ENCODE assay signal across 7 mouse cellular contexts in genomic region chr16:4654706-4655105, GRCm38 (mm10). TPM values are rescaled to one million over a fixed set of nuclear protein-coding genes. Genes with fewer than 3 reads are reported as not detected.
DNase-seq lines count a peak whose midpoint lies in the region; ATAC-seq and TF ChIP-seq lines count a peak whose summit lies in the region.

No protein-coding gene starts in this region.

- DNase-seq in liver, postnatal 0 days: no peak
- DNase-seq in heart, postnatal 4 days: peak; percentile 56
- DNase-seq in layer of hippocampus, adult 11-12 months (ENCODE audit: low spot score): no peak
- DNase-seq in urinary bladder, postnatal 36 days (ENCODE audit: low spot score in 2 of 2): no peak

- TF ChIP-seq POLR2A in cortical plate, adult 2 months (IDR thresholded peaks at IDR 0.05; ENCODE audit: extremely low read depth, insufficient read depth, low read length): no peak

- H3K4me2 ChIP-seq in liver, postnatal 0 days (ENCODE audit: low read depth, low read length): 0 out of 2 replicates have a peak overlapping the region, but pooled peaks have one; percentile 6
- H3K4me2 ChIP-seq in liver, embryonic 12.5 days: no peak overlapping the region
- no peak overlapping the region for H3K4me2 ChIP-seq in limb, embryonic 12.5 days

- H3K36me3 ChIP-seq in liver, postnatal 0 days (replicated peaks; ENCODE audit: insufficient read depth, low read length): peaks cover 55% of the 10 kb centered on the region
- H3K36me3 ChIP-seq in liver, embryonic 12.5 days: peaks cover 48% of the 10 kb centered on the region
- H3K36me3 ChIP-seq in limb, embryonic 12.5 days: peaks cover 49% of the 10 kb centered on the region

- no peak overlapping the region for H3K27ac ChIP-seq in liver, postnatal 0 days (ENCODE audit: low read depth)
- H3K27ac ChIP-seq in liver, embryonic 12.5 days: no peak overlapping the region
- 0 out of 2 replicates have a peak overlapping the region, but pooled peaks have one; percentile 34 for H3K27ac ChIP-seq in cortical plate, adult 2 months (ENCODE audit: insufficient read depth, low read length)
- peak overlapping the region; percentile 97 for H3K27ac ChIP-seq in limb, embryonic 12.5 days

- ATAC-seq in liver, postnatal 0 days: 0 out of 2 replicates have a peak, but pooled peaks have one; percentile 35
- ATAC-seq in liver, embryonic 12.5 days: no peak
- ATAC-seq in limb, embryonic 12.5 days (ENCODE audit: insufficient number of reproducible peaks, insufficient read depth, low FRiP score, low TSS enrichment, low read depth): no peak

- no peak for TF ChIP-seq CTCF in liver, postnatal 0 days (IDR thresholded peaks at IDR 0.05; ENCODE audit: low read depth)
- no peak for TF ChIP-seq CTCF in cortical plate, adult 2 months (IDR thresholded peaks at IDR 0.05; ENCODE audit: extremely low read depth, insufficient read depth, low read length)

- 84% methylated on average over 10 of the region's 10 CpGs for WGBS in liver, postnatal 0 days (ENCODE audit: insufficient replicate concordance)
- 81% methylated on average over 10 of the region's 10 CpGs for WGBS in liver, embryonic 12.5 days (ENCODE audit: insufficient replicate concordance)
- 77% methylated on average over 10 of the region's 10 CpGs for WGBS in limb, embryonic 12.5 days

- no peaks in the 10 kb centered on the region for H3K27me3 ChIP-seq in liver, postnatal 0 days (ENCODE audit: insufficient read depth, low read length)
- H3K27me3 ChIP-seq in liver, embryonic 12.5 days (replicated peaks): no peaks in the 10 kb centered on the region
- no peaks in the 10 kb centered on the region for H3K27me3 ChIP-seq in limb, embryonic 12.5 days

- TF ChIP-seq EP300 in liver, postnatal 0 days (IDR thresholded peaks at IDR 0.05; ENCODE audit: low read depth): no peak

- no peak overlapping the region for H3K9ac ChIP-seq in liver, postnatal 0 days (replicated peaks)
- H3K9ac ChIP-seq in liver, embryonic 12.5 days: no peak overlapping the region
- no peak overlapping the region for H3K9ac ChIP-seq in limb, embryonic 12.5 days (replicated peaks)

- H3K4me3 ChIP-seq in liver, postnatal 0 days (ENCODE audit: low read depth, low read length): no peak overlapping the region
- no peak overlapping the region for H3K4me3 ChIP-seq in liver, embryonic 12.5 days
- no peak overlapping the region for H3K4me3 ChIP-seq in cortical plate, adult 2 months (ENCODE audit: insufficient read depth, low read length)
- no peak overlapping the region for H3K4me3 ChIP-seq in limb, embryonic 12.5 days (replicated peaks)

- peaks cover 8% of the 10 kb centered on the region for H3K4me1 ChIP-seq in liver, postnatal 0 days (ENCODE audit: insufficient read depth)
- peaks cover 28% of the 10 kb centered on the region for H3K4me1 ChIP-seq in liver, embryonic 12.5 days
- H3K4me1 ChIP-seq in cortical plate, adult 2 months (ENCODE audit: control insufficient read depth, insufficient read depth, low read length): peaks cover 6% of the 10 kb centered on the region; the same call in 1 of the 2 replicates
- peaks cover 96% of the 10 kb centered on the region for H3K4me1 ChIP-seq in limb, embryonic 12.5 days (replicated peaks)

- H3K9me3 ChIP-seq in liver, postnatal 0 days (ENCODE audit: low read length): no peaks in the 10 kb centered on the region
- no peaks in the 10 kb centered on the region for H3K9me3 ChIP-seq in liver, embryonic 12.5 days (replicated peaks)
- no peaks in the 10 kb centered on the region for H3K9me3 ChIP-seq in limb, embryonic 12.5 days

RNA-seq across cellular contexts. Expression of gene Dnaja3, which starts 14.9 kb away (rescaled TPM):
- polyA plus RNA-seq in liver, postnatal 0 days (2015; fragmentation: Nextera tagmentation; extraction: Ambion mirVana): 66.0 and 70.5 TPM in 2 replicates
- polyA plus RNA-seq in liver, embryonic 12.5 days (2016; fragmentation: Nextera tagmentation; extraction: Ambion mirVana): 69.2 and 74.2 TPM in 2 replicates
- polyA plus RNA-seq in cortical plate, adult 2 months (2012; rRNA removed): 48.8 and 50.6 TPM in 2 replicates
- 10 to 100 TPM; 82.7 to 84.7 TPM for total RNA-seq in heart, postnatal 4 days (2021)
- polyA plus RNA-seq in limb, embryonic 12.5 days (2016; fragmentation: Nextera tagmentation; extraction: Ambion mirVana): 55.1 and 58.0 TPM in 2 replicates

RNA-seq across cellular contexts. Expression of gene Vasn, which starts 15.0 kb away (rescaled TPM):
- polyA plus RNA-seq in liver, postnatal 0 days (2015; fragmentation: Nextera tagmentation; extraction: Ambion mirVana): 1.6 and 1.9 TPM in 2 replicates
- polyA plus RNA-seq in liver, embryonic 12.5 days (2016; fragmentation: Nextera tagmentation; extraction: Ambion mirVana): 4.7 and 5.0 TPM in 2 replicates
- polyA plus RNA-seq in cortical plate, adult 2 months (2012; rRNA removed): 10.1 and 11.2 TPM in 2 replicates
- total RNA-seq in heart, postnatal 4 days (2021): 10 to 100 TPM; 17.7 to 18.2 TPM
- polyA plus RNA-seq in limb, embryonic 12.5 days (2016; fragmentation: Nextera tagmentation; extraction: Ambion mirVana): 29.4 and 30.4 TPM in 2 replicates

RNA-seq across cellular contexts. Expression of gene Coro7, which starts 24.9 kb away (rescaled TPM):
- polyA plus RNA-seq in liver, postnatal 0 days (2015; fragmentation: Nextera tagmentation; extraction: Ambion mirVana): 6.8 and 10.3 TPM in 2 replicates
- 11.3 and 11.9 TPM in 2 replicates for polyA plus RNA-seq in liver, embryonic 12.5 days (2016; fragmentation: Nextera tagmentation; extraction: Ambion mirVana)
- 103 and 104 TPM in 2 replicates for polyA plus RNA-seq in cortical plate, adult 2 months (2012; rRNA removed)
- total RNA-seq in heart, postnatal 4 days (2021): 10 to 100 TPM; 24.1 to 26.5 TPM
- polyA plus RNA-seq in limb, embryonic 12.5 days (2016; fragmentation: Nextera tagmentation; extraction: Ambion mirVana): 18.6 and 19.6 TPM in 2 replicates

RNA-seq across cellular contexts. Expression of gene Pam16, which starts 29.9 kb away (rescaled TPM):
- polyA plus RNA-seq in liver, postnatal 0 days (2015; fragmentation: Nextera tagmentation; extraction: Ambion mirVana): 59.7 and 66.3 TPM in 2 replicates
- 76.2 and 81.9 TPM in 2 replicates for polyA plus RNA-seq in liver, embryonic 12.5 days (2016; fragmentation: Nextera tagmentation; extraction: Ambion mirVana)
- 99.3 and 101 TPM in 2 replicates for polyA plus RNA-seq in cortical plate, adult 2 months (2012; rRNA removed)
- 10 to 100 TPM; 89.5 to 92.6 TPM for total RNA-seq in heart, postnatal 4 days (2021)
- 111 and 120 TPM in 2 replicates for polyA plus RNA-seq in limb, embryonic 12.5 days (2016; fragmentation: Nextera tagmentation; extraction: Ambion mirVana)

Comparison
In these comparisons a context has a peak if more than half of its experiments do, and no peak if none do; other contexts are left out.
1. H3K27ac ChIP-seq: peak in cortical plate, adult 2 months (single experiment) and limb, embryonic 12.5 days (single experiment); none in liver, postnatal 0 days (single experiment) and liver, embryonic 12.5 days (single experiment).